Mouse (Mus musculus): ENCODE measurements around the gene Car6. TPM values are rescaled to one million over a fixed set of nuclear protein-coding genes. Genes with fewer than 3 reads are reported as not detected.

Car6 gene
- total RNA-seq (2021), result not detected
- polyA plus RNA-seq (2012; rRNA removed), result not detected in 2 replicates
- long read RNA-seq, result 0 reads

- Histone ChIP-seq H3K9ac (ENCODE audit: low read depth, low read length) (no peak within 1 kb of the TSS), H3K27me3 (ENCODE audit: control insufficient read depth, insufficient read depth, low read length) (no peaks in the 10 kb centered on the region), H3K4me3 (no peak within 1 kb of the TSS)
These were observed at the start of gene Car6 for GRCm38 (mm10) chr4:150201232-150201631. TSS of gene Car6 (minus strand) at chr4:150201332.

DNA sequence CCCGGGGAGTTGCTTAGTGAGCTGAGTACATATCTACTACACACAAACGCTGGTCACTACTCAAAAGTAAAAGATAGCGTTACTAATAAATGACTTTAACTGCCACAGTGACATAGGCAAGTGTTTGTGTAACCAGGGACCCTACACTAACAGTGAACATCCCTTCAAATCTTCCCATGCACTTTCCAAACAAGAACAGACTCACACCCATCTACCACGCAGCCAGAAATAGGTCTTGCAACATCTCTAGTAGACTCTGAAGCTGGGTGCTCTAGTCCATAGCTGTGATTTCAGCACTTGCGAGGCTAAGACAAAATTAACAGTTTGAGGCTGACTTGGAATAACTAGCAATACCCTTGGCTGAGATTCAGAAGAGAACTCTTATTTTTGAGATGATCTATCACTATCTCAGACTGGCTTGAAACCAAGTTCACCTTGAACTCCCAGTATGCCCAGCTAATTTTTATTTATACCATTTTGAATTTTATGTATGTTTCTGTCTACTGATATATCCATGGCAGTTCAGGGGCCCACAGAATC lies 48.7 kb upstream of the Car6 start:
- Histone ChIP-seq H3K36me3 (ENCODE audit: control insufficient read depth, insufficient read depth, low read length) (peaks cover 10% of the 10 kb centered on the region), H3K9ac (ENCODE audit: low read depth, low read length) (no peak overlapping the region), H3K27me3 (ENCODE audit: control insufficient read depth, insufficient read depth, low read length) (no peaks in the 10 kb centered on the region), H3K4me3 (no peak overlapping the region), H3K27ac (no peak overlapping the region), H3K4me1 (ENCODE audit: control insufficient read depth, insufficient read depth, low read length) (peaks cover 2% of the 10 kb centered on the region; the same call in 1 of the 2 replicates), H3K79me2 (replicated peaks; ENCODE audit: control insufficient read depth, insufficient read depth, low read length) (no peaks in the 10 kb centered on the region)
- no peak for TF ChIP-seq EP300 (IDR thresholded peaks at IDR 0.05; ENCODE audit: insufficient read depth, low read depth, low read length)
- TF ChIP-seq CTCF (IDR thresholded peaks at IDR 0.05), result no peak
- TF ChIP-seq POLR2A (IDR thresholded peaks at IDR 0.05; ENCODE audit: insufficient read depth, low read depth, low read length), result no peak
- no peak for DNase-seq
- intact Hi-C loops (cut with DNase I), result loop anchor here (2.0 to 10.0 kb wide), 3 partner anchors 31 to 375 kb away; no protein-coding TSS in a partner anchor
- WGBS, result 61% methylated on average over 5 of the region's 5 CpGs

More at GRCm38 (mm10) chr4:150201232-150201631, at the start of gene Car6:
- no peaks in the 10 kb centered on the region for H3K79me2 ChIP-seq (replicated peaks; ENCODE audit: control insufficient read depth, insufficient read depth, low read length)
- 73% methylated on average over 5 of the region's 5 CpGs for WGBS
- H3K4me1 ChIP-seq (ENCODE audit: control insufficient read depth, insufficient read depth, low read length), result no peaks in the 10 kb centered on the region
- H3K27ac ChIP-seq, result no peak within 1 kb of the TSS
- H3K36me3 ChIP-seq (ENCODE audit: control insufficient read depth, insufficient read depth, low read length), result no peaks in the 10 kb centered on the region
- intact Hi-C loops (cut with DNase I), result no loop called here
- TF ChIP-seq POLR2A (IDR thresholded peaks at IDR 0.05; ENCODE audit: insufficient read depth, low read depth, low read length) (no peak), EP300 (IDR thresholded peaks at IDR 0.05; ENCODE audit: insufficient read depth, low read depth, low read length) (no peak), CTCF (IDR thresholded peaks at IDR 0.05) (no peak)
- DNase-seq, result no peak

DNA sequence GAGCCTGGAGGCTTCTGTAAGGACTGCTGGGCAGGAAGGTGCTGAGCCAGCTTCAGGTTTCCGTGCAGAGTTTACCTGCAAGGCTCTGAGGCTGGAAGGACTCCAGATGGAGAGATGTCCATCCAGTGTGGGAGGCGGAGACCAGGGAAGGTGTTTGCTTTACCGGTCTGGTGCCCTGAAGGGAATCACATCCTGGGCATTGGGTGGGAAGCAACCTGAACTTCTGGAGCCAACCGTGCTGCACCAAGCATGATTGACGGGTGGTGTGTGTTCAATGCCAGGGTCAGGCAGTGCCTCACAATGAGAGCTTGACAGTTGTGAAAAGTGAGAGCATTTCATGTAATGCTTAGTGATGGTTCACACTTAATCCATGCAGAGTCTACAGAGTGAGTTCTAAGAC lies 47.8 kb upstream of the Car6 start:
- Histone ChIP-seq H3K27me3 (ENCODE audit: control insufficient read depth, insufficient read depth, low read length) (no peaks in the 10 kb centered on the region), H3K4me1 (ENCODE audit: control insufficient read depth, insufficient read depth, low read length) (peaks cover 2% of the 10 kb centered on the region; the same call in 1 of the 2 replicates), H3K36me3 (ENCODE audit: control insufficient read depth, insufficient read depth, low read length) (peaks cover 11% of the 10 kb centered on the region), H3K4me3 (no peak overlapping the region), H3K27ac (no peak overlapping the region), H3K79me2 (replicated peaks; ENCODE audit: control insufficient read depth, insufficient read depth, low read length) (0 out of 2 replicates have a peak, but pooled peaks cover 1% of the 10 kb centered on the region), H3K9ac (ENCODE audit: low read depth, low read length) (no peak overlapping the region)
- intact Hi-C loops (cut with DNase I), result loop anchor here (2.0 kb wide), 2 partner anchors 30 to 72 kb away; no protein-coding TSS in a partner anchor
- WGBS, result 72% methylated on average over 5 of the region's 5 CpGs
- TF ChIP-seq CTCF (IDR thresholded peaks at IDR 0.05), result no peak
- TF ChIP-seq EP300 (IDR thresholded peaks at IDR 0.05; ENCODE audit: insufficient read depth, low read depth, low read length), result no peak
- TF ChIP-seq POLR2A (IDR thresholded peaks at IDR 0.05; ENCODE audit: insufficient read depth, low read depth, low read length), result no peak
- DNase-seq, result no peak

DNA sequence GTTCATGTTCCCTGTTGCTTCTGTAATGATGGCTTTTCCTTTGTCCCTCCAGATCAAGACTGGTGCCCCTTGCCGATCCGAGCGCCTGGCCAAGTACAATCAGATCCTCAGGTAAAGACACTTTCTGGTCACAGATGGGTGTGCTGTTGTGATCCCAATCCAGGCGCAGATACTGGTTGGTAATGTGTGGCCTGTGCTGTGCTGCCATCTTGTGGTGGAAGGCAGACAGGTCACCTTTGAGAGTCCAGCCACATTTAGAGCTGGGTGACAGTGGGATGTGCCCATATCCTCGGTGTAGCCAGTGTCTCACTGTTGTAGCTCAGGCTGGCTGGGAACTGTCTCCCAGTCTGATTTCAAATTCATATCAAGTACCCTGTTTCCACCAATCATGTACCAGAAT lies 46.9 kb upstream of the Car6 start:
- Histone ChIP-seq H3K4me1 (ENCODE audit: control insufficient read depth, insufficient read depth, low read length) (peaks cover 2% of the 10 kb centered on the region; the same call in 1 of the 2 replicates), H3K79me2 (replicated peaks; ENCODE audit: control insufficient read depth, insufficient read depth, low read length) (0 out of 2 replicates have a peak, but pooled peaks cover 1% of the 10 kb centered on the region), H3K27ac (no peak overlapping the region), H3K36me3 (ENCODE audit: control insufficient read depth, insufficient read depth, low read length) (peaks cover 17% of the 10 kb centered on the region), H3K9ac (ENCODE audit: low read depth, low read length) (no peak overlapping the region), H3K4me3 (no peak overlapping the region), H3K27me3 (ENCODE audit: control insufficient read depth, insufficient read depth, low read length) (no peaks in the 10 kb centered on the region)
- 48% methylated on average over 5 of the region's 5 CpGs for WGBS
- DNase-seq, result peak; percentile 64 to 71
- TF ChIP-seq EP300 (IDR thresholded peaks at IDR 0.05; ENCODE audit: insufficient read depth, low read depth, low read length) (peak; percentile 91), POLR2A (IDR thresholded peaks at IDR 0.05; ENCODE audit: insufficient read depth, low read depth, low read length) (no peak), CTCF (IDR thresholded peaks at IDR 0.05) (peak; percentile 93)
- intact Hi-C loops (cut with DNase I), result loop anchor here (2.0 kb wide), 2 partner anchors 29 to 71 kb away; no protein-coding TSS in a partner anchor

DNA sequence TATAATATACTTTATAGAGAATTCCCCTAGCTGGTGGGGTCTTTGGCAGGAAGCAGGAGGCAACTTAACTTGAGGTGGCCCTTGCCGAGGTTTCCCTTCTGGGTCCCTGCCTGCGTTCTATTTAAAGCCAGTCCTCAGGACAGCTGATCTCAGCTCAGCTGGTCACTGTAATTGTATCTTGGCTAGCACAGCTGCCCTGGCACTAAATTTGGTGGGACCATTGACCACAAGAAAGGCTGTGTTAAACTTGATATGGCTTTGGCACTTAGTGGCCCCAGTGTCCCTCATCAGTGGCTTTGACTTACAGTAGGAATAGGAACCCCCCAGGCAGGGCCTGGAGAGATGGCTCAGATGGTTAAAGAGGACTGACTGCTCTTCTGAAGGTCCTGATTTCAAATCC lies 44.7 kb upstream of the Car6 start:
- H3K4me3 ChIP-seq, result no peak overlapping the region
- no peak overlapping the region for H3K9ac ChIP-seq (ENCODE audit: low read depth, low read length)
- TF ChIP-seq POLR2A (IDR thresholded peaks at IDR 0.05; ENCODE audit: insufficient read depth, low read depth, low read length) (no peak), CTCF (IDR thresholded peaks at IDR 0.05) (no peak), EP300 (IDR thresholded peaks at IDR 0.05; ENCODE audit: insufficient read depth, low read depth, low read length) (no peak)
- H3K36me3 ChIP-seq (ENCODE audit: control insufficient read depth, insufficient read depth, low read length), result peaks cover 21% of the 10 kb centered on the region
- intact Hi-C loops (cut with DNase I), result no loop called here
- peaks cover 2% of the 10 kb centered on the region; the same call in 1 of the 2 replicates for H3K4me1 ChIP-seq (ENCODE audit: control insufficient read depth, insufficient read depth, low read length)
- WGBS, result 27% methylated on average over 2 of the region's 2 CpGs
- H3K79me2 ChIP-seq (replicated peaks; ENCODE audit: control insufficient read depth, insufficient read depth, low read length), result 0 out of 2 replicates have a peak, but pooled peaks cover 1% of the 10 kb centered on the region
- DNase-seq, result peak in 1 of 2 experiments; percentile 52
- H3K27me3 ChIP-seq (ENCODE audit: control insufficient read depth, insufficient read depth, low read length), result no peaks in the 10 kb centered on the region
- H3K27ac ChIP-seq, result peak overlapping the region; percentile 31; the same call in 1 of the 2 replicates

DNA sequence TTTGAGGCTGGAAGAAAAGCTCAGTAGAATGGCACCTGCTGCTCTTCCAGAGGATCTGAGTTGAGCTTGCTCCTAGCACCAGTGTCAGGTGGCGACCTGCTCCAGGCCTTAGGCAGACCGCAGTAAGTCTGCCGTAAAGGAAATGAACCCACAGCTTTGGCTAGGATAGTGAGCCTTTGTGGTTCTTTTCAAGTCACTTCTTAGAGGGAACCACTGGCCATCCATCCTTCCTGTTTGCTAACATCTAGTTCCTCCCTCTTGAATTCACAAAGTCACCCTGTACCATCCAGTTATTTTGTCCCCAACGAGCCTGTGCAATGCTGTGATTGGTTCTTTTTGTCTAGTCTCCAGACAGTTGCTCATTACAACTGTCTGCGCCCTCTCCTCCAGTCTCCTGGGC lies 41.6 kb upstream of the Car6 start:
- H3K4me3 ChIP-seq, result no peak overlapping the region
- H3K79me2 ChIP-seq (replicated peaks; ENCODE audit: control insufficient read depth, insufficient read depth, low read length), result peaks cover 1% of the 10 kb centered on the region; the same call in 1 of the 2 replicates
- H3K27me3 ChIP-seq (ENCODE audit: control insufficient read depth, insufficient read depth, low read length), result no peaks in the 10 kb centered on the region
- DNase-seq, result no peak
- no peak overlapping the region for H3K9ac ChIP-seq (ENCODE audit: low read depth, low read length)
- 66% methylated on average over 5 of the region's 5 CpGs for WGBS
- peaks cover 39% of the 10 kb centered on the region for H3K36me3 ChIP-seq (ENCODE audit: control insufficient read depth, insufficient read depth, low read length)
- peaks cover 17% of the 10 kb centered on the region for H3K4me1 ChIP-seq (ENCODE audit: control insufficient read depth, insufficient read depth, low read length)
- intact Hi-C loops (cut with DNase I), result no loop called here
- no peak for TF ChIP-seq EP300 (IDR thresholded peaks at IDR 0.05; ENCODE audit: insufficient read depth, low read depth, low read length)
- TF ChIP-seq CTCF (IDR thresholded peaks at IDR 0.05), result no peak
- no peak for TF ChIP-seq POLR2A (IDR thresholded peaks at IDR 0.05; ENCODE audit: insufficient read depth, low read depth, low read length)
- no peak overlapping the region for H3K27ac ChIP-seq

Data from heart, adult 2 months (tissue).